Mouse (Mus musculus): ENCODE measurements around the gene Plcd1. TPM values are rescaled to one million over a fixed set of nuclear protein-coding genes. Genes with fewer than 3 reads are reported as not detected.

Gene Plcd1
- total RNA-seq, 2 experiments from 2014 or later: 16.5 to 18.7 TPM

GRCm38 (mm10) chr9:119091581-119092310 is 1.6 kb downstream of the Plcd1 start:
- DNase-seq: no peak
- intact Hi-C loops (cut with DNase I): no loop called here

- DNase-seq: no peak
- intact Hi-C loops (cut with DNase I): no loop called here
Measured at GRCm38 (mm10) chr9:119090462-119090861, 2.8 kb downstream of the Plcd1 start.

DNA sequence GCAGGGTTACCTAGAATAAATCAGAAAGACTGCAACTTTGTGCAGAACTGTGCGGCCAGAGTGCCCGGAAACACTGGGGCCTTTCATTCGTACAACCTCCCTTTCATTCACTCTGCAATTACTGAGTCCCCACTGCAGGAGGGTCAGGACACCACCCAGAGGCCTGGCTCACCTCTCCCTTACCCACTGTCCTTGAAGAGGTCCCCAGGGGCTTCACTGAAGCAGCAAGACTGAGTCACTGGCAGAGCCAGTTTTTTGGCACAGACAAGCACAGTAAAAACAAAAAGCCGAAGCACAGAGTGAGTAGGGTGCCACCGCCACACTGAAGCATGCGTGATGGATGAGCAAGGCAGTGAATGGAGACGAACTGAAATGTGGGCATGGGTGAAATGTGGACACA is 3.9 kb downstream of the Plcd1 start:
- intact Hi-C loops (cut with DNase I): no loop called here
- no peak for DNase-seq

DNA sequence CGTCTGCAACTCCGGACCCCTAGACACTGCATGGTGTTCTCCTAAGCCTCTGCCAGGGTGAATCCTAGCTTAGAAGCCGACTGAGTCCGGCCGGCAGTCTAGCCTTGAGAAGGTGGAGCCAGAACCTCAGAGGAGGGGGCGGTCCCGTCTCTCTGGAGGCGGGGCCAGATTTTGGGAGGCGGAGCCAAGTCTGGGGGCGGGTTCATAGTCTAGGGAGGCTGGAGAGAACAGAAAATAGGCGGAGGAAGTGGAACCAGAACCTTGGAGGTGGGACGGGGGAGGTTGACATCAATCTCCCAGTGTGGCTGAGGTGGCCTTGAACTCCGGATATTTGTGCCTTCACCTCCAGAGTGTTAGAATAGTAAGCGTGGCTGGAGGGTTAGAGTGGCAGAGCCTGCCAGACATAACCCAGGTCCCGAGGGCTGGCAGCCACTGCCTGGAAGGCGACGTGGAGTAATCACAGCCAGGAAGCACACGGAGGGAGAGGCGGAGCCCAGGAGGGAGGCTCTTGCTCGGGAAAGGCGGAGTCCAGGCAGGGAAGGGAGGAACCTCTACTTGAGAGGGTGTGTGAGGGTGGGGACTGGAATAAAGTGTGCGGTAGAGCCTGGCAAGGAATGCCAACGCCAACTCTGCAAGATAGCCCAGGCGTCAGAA is 5.0 kb downstream of the Plcd1 start:
- intact Hi-C loops (cut with DNase I): no loop called here

DNA sequence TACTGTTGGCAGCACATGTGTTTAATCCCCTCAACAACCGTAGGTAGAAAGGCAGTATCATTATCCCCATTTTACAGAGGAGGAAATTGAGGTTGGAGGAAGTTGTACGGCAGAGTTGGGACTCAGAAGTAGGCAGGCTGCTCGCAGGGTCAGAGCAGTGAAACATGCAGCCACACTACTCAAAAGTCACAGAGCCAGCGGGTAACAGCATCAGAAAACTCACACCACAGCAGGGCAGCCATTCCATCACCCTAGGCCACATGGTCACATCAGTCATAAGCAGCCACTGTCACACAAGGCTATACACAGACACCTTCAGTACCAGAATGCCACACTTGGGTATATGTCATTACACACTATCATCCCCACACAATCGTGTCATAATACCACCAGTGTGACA is 6.0 kb downstream of the Plcd1 start:
- intact Hi-C loops (cut with DNase I): no loop called here
- DNase-seq: no peak

More for the DNA sequence above, 5.0 kb downstream of the Plcd1 start:
- peak; percentile 89 to 91 for DNase-seq

GRCm38 (mm10) chr9:119086451-119086850 is 6.9 kb downstream of the Plcd1 start:
- intact Hi-C loops (cut with DNase I): no loop called here

GRCm38 (mm10) chr9:119083966-119084365 is 9.3 kb downstream of the Plcd1 start:
- no peak for DNase-seq
- intact Hi-C loops (cut with DNase I): no loop called here

More at GRCm38 (mm10) chr9:119086451-119086850, 6.9 kb downstream of the Plcd1 start:
- DNase-seq: no peak

DNA sequence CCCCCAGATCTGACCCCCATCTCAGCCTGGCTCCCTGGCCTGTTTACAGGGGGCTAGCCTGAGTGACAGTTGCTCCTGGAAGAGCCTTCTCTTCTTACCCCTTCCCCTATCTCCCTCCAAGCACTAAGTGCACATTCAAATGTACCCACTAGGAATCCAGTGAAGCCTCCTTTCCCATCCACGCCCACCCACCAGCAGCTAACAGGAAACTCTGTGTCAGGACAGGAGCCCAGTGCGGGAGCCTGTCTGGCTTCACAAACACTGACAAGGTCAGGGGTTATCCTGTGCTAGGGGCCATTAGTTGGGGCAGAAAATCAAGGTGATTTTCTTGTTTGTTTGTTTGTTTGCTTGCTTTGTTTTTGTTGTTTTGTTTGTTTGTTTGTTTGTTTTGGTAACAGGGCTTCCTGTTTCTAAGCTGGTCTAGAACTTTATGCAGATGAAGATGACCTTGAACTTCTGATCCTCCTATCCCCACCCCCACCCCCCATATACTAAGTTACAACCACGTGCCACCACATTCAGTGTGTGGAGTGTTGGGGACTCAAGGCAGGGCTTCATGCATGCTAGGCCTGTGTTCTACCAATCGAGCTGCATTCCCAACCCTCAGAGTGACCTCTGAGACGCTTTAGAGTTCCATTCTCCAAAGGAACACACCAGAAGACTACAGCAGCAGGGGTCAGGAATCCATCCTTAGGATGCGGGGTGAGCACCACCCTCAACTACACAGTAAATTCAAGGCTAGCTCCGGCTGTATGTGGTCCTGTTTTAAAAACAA is 10.5 kb downstream of the Plcd1 start:
- intact Hi-C loops (cut with DNase I): no loop called here
- no peak for DNase-seq

DNA sequence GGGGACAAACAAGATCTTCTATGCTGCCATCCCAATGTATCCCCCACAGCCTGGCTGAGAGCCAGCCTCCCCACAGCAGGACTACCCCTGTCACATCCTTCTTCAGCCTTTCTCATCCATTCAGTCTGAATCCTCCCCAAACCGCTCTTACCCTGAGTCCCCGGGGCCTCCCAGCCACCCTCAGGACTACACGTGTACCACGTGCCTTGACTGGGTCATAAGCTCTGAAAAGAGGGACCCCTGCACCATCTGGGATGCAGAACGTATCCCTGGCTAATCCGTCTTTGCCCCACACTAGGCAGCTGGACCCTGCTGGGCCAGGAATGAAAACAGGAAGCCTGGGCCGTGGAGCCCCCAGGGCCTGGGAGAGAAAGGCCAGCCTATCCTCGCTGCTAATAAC is 11.3 kb downstream of the Plcd1 start:
- no peak for DNase-seq
- intact Hi-C loops (cut with DNase I): no loop called here

- intact Hi-C loops (cut with DNase I): no loop called here
- no peak for DNase-seq
Measured at GRCm38 (mm10) chr9:119080040-119080675, 13.1 kb downstream of the Plcd1 start.

DNA sequence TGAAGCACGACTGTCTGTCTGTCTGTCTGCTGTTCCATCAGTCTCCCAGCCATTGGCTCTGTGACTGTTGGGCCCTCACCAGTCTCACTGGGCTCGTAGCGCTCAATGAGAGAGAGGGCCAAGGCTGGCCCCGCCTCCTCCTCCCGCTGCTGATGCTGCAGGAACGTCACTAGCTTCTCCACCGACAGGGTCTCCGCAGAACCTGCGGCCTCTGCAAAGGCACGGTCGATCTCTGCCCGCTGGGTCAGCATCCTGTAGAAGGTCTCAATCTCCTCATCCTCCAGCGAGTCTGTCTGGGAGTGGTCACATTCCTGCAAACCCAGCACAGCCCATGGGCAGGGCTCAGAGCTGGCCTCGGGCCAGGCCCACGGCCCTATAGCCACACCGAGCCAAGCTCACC is 17.6 kb downstream of the Plcd1 start:
- DNase-seq: no peak
- intact Hi-C loops (cut with DNase I): no loop called here

DNA sequence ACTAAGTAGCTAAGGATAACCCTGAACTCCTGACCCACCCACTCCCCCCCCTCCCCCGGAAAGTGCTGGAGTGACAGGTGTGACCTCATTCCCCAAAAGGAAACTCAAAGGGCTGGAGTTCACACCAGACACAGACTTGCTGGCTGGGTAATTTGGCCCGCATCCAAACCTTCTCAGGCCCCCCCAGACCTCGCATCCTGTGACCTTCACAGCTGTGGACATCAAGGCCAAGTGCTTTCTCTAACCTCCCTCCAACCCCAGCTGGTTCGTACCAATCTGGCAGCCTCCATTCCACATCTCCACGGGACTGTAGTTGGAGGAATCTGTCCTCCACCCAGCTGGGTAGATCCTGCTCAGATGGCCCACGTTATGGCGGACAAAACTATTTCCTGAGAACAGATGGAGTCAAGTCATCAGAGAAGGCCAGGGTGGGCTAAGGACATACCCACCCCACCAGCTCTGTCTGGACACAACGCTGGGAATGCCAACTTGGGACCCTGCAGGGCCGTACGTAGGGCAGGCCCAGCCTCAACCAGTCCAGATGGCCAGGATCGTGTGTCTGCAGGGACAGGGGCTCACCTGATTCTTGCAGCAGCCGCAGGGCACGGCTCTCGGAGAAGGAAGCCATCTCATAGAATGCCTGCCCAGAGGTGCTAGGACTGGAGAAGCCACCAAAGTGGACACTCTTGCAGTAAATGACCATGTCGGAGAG is 20.0 kb downstream of the Plcd1 start:
- DNase-seq: peak; percentile 42 to 66
- intact Hi-C loops (cut with DNase I): no loop called here

- intact Hi-C loops (cut with DNase I): no loop called here
- DNase-seq: no peak
Measured at GRCm38 (mm10) chr9:119071786-119072185, 21.5 kb downstream of the Plcd1 start.

GRCm38 (mm10) chr9:119070173-119070825 is 23.0 kb downstream of the Plcd1 start:
- DNase-seq: no peak
- intact Hi-C loops (cut with DNase I): no loop called here

- intact Hi-C loops (cut with DNase I): loop anchor here (5.0 kb wide), 1 partner anchor 481 kb away; no protein-coding TSS in a partner anchor
Measured at GRCm38 (mm10) chr9:119068266-119068665, 25.0 kb downstream of the Plcd1 start.

DNA sequence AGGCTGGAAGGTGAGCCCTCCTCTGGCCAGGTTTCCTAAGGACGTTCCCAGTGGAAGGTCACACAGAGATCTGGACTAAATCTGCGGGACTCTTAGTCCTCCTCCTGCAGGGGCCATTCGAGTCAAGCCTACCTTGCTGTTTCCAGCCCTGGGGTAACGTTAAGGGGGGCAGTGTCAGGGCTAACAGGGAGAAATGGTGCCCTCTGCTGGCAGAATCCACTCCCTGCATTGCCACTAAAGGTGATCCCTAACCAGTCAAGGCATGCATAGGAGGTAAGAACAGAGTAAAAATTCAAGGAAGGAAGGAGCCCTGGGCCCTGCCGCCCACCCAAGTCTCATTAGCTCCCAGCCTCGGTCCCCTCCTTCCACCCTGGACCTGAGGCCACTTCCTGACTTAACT is 25.7 kb downstream of the Plcd1 start:
- intact Hi-C loops (cut with DNase I): loop anchor here (1.0 to 5.0 kb wide), 3 partner anchors 31 to 480 kb away; no protein-coding TSS in a partner anchor
- DNase-seq: peak; percentile 82 to 89

More at GRCm38 (mm10) chr9:119068266-119068665, 25.0 kb downstream of the Plcd1 start:
- DNase-seq: no peak

- intact Hi-C loops (cut with DNase I): no loop called here
- DNase-seq: no peak
Measured at GRCm38 (mm10) chr9:119064296-119064695, 29.0 kb downstream of the Plcd1 start.

- intact Hi-C loops (cut with DNase I): no loop called here
- no peak for DNase-seq
Measured at GRCm38 (mm10) chr9:119063036-119063644, 30.2 kb downstream of the Plcd1 start.

DNA sequence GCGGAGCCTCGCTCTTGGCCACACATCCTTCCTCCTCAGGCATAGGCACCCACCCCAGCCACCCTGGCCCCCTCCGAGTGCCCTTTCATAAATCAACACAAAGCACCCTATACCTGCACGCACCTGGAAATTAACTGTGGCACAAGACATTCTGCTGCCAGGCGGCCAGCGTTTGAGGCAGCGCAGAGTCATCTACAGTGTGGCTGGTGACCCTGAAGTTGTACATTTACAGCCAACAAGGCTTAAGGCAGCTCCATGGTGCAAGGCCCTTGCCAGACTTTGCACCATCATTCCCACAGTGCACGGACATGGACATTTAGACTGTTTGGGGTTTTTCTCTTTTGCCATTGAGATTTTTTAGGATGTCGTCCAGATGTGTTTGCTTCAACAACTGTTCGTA is 32.6 kb downstream of the Plcd1 start:
- intact Hi-C loops (cut with DNase I): no loop called here
- no peak for DNase-seq
